Mouse (Mus musculus) cortical plate, adult 2 months (tissue): Measurements from ENCODE around the gene Drc1.

ENCODE experiments used
- CTCF ChIP-seq: fragments of 200-500 bp; IDR thresholded peaks from 2 replicates; pipeline ENCODE4 v1.5.1; 2011; ENCODE audit warnings: mild to moderate bottlenecking, control low read depth, low read length; ENCODE audit not compliant: insufficient read depth; ENCODE audit errors: extremely low read depth
- POLR2A ChIP-seq: fragments of 200-500 bp; IDR thresholded peaks from 2 replicates; pipeline ENCODE4 v1.6.1; 2011; ENCODE audit warnings: mild to moderate bottlenecking, low read length, control low read depth; ENCODE audit not compliant: insufficient read depth; ENCODE audit errors: extremely low read depth

DNA sequence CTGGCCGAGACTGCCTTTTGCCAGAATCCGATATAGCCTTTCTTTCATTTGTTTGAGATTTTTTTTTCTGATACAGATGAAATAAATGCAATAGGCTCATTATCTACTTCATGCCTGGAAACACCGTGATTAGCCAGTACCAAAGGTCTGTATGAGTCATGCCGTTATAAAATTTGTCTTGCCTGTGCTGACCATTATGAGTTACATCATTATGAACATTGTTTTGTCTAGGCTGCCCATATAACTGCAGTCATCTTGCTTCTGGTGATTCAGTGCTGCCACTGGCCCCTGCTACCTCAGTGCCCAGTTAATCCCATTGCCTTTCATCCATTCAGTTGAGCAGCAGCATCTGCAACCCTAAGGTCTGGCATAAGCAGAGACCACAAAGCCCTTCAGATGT lies 1.7 kb upstream of the Drc1 start:
- TF ChIP-seq CTCF (no peak), POLR2A (no peak)
